Mouse (Mus musculus): ENCODE results near the gene Olfr373. TPM values are rescaled to one million over a fixed set of nuclear protein-coding genes. Genes with fewer than 3 reads are reported as not detected.

Gene Olfr373
- polyA plus RNA-seq, 1 experiment, result not detected

GRCm38 (mm10) chr8:72138456-72138855, 55.5 kb downstream of the Olfr373 start:
- TF ChIP-seq MYOG (IDR thresholded peaks at IDR 0.05; ENCODE audit: control insufficient read depth, extremely low read depth, insufficient read length) (no peak), FOSL1 (IDR thresholded peaks at IDR 0.05; ENCODE audit: insufficient read depth, low read length, poor library complexity, severe bottlenecking) (no peak), MAX (IDR thresholded peaks at IDR 0.05) (no peak), CEBPB (IDR thresholded peaks at IDR 0.05; ENCODE audit: low read depth) (no peak), MYOD1 (IDR thresholded peaks at IDR 0.05; ENCODE audit: control insufficient read depth, insufficient read length, low read depth) (no peak), USF1 (IDR thresholded peaks at IDR 0.05; ENCODE audit: low read depth) (no peak), CTCF (IDR thresholded peaks at IDR 0.05; ENCODE audit: control insufficient read depth, insufficient read depth, insufficient read length) (no peak)

GRCm38 (mm10) chr8:72143256-72143824, 60.4 kb downstream of the Olfr373 start:
- H3ac ChIP-seq (ENCODE audit: control insufficient read depth, insufficient read length, low read depth), result no peak overlapping the region
- H3K4me3 ChIP-seq (ENCODE audit: insufficient read depth, poor library complexity, severe bottlenecking), result no peak overlapping the region
- H3K36me3 ChIP-seq (ENCODE audit: control insufficient read depth, insufficient read depth), result peaks cover 98% of the 10 kb centered on the region
- peaks cover 93% of the 10 kb centered on the region for H3K79me2 ChIP-seq (ENCODE audit: control insufficient read depth, insufficient read depth)
- H3K79me3 ChIP-seq (ENCODE audit: low read depth), result peaks cover 34% of the 10 kb centered on the region
- no peak for TF ChIP-seq MAX (IDR thresholded peaks at IDR 0.05)
- TF ChIP-seq USF1 (IDR thresholded peaks at IDR 0.05; ENCODE audit: low read depth), result no peak
- no peak for TF ChIP-seq CEBPB (IDR thresholded peaks at IDR 0.05; ENCODE audit: low read depth)
- TF ChIP-seq MYOD1 (IDR thresholded peaks at IDR 0.05; ENCODE audit: control insufficient read depth, insufficient read length, low read depth), result no peak
- TF ChIP-seq MYOG (IDR thresholded peaks at IDR 0.05; ENCODE audit: control insufficient read depth, extremely low read depth, insufficient read length), result no peak
- TF ChIP-seq FOSL1 (IDR thresholded peaks at IDR 0.05; ENCODE audit: insufficient read depth, low read length, poor library complexity, severe bottlenecking), result no peak
- TF ChIP-seq CTCF (IDR thresholded peaks at IDR 0.05; ENCODE audit: control insufficient read depth, insufficient read depth, insufficient read length), result no peak
- no peaks in the 10 kb centered on the region for H3K27me3 ChIP-seq (ENCODE audit: control insufficient read depth, insufficient read depth, insufficient read length)

More at GRCm38 (mm10) chr8:72138456-72138855, 55.5 kb downstream of the Olfr373 start:
- Histone ChIP-seq H3K27me3 (ENCODE audit: control insufficient read depth, insufficient read depth, insufficient read length) (no peaks in the 10 kb centered on the region), H3K36me3 (ENCODE audit: control insufficient read depth, insufficient read depth) (peaks cover 63% of the 10 kb centered on the region), H3K79me3 (ENCODE audit: low read depth) (peaks cover 53% of the 10 kb centered on the region), H3K79me2 (ENCODE audit: control insufficient read depth, insufficient read depth) (peaks cover 82% of the 10 kb centered on the region), H3K4me3 (ENCODE audit: insufficient read depth, poor library complexity, severe bottlenecking) (no peak overlapping the region), H3ac (ENCODE audit: control insufficient read depth, insufficient read length, low read depth) (peak overlapping the region; percentile 3)

- H3K36me3 ChIP-seq (ENCODE audit: control insufficient read depth, insufficient read depth), result peaks cover 94% of the 10 kb centered on the region
Measured at GRCm38 (mm10) chr8:72144345-72144975, 61.5 kb downstream of the Olfr373 start.

GRCm38 (mm10) chr8:72145511-72145910, 62.5 kb downstream of the Olfr373 start:
- no peak overlapping the region for H3K4me3 ChIP-seq (ENCODE audit: insufficient read depth, poor library complexity, severe bottlenecking)
- H3ac ChIP-seq (ENCODE audit: control insufficient read depth, insufficient read length, low read depth), result no peak overlapping the region
- no peaks in the 10 kb centered on the region for H3K27me3 ChIP-seq (ENCODE audit: control insufficient read depth, insufficient read depth, insufficient read length)
- H3K79me2 ChIP-seq (ENCODE audit: control insufficient read depth, insufficient read depth), result peaks cover 71% of the 10 kb centered on the region
- peaks cover 19% of the 10 kb centered on the region for H3K79me3 ChIP-seq (ENCODE audit: low read depth)
- peaks cover 95% of the 10 kb centered on the region for H3K36me3 ChIP-seq (ENCODE audit: control insufficient read depth, insufficient read depth)
- TF ChIP-seq CTCF (IDR thresholded peaks at IDR 0.05; ENCODE audit: control insufficient read depth, insufficient read depth, insufficient read length), result no peak
- TF ChIP-seq MYOG (IDR thresholded peaks at IDR 0.05; ENCODE audit: control insufficient read depth, extremely low read depth, insufficient read length), result no peak
- no peak for TF ChIP-seq MAX (IDR thresholded peaks at IDR 0.05)
- TF ChIP-seq USF1 (IDR thresholded peaks at IDR 0.05; ENCODE audit: low read depth), result no peak
- TF ChIP-seq CEBPB (IDR thresholded peaks at IDR 0.05; ENCODE audit: low read depth), result no peak
- TF ChIP-seq FOSL1 (IDR thresholded peaks at IDR 0.05; ENCODE audit: insufficient read depth, low read length, poor library complexity, severe bottlenecking), result no peak
- no peak for TF ChIP-seq MYOD1 (IDR thresholded peaks at IDR 0.05; ENCODE audit: control insufficient read depth, insufficient read length, low read depth)

More at GRCm38 (mm10) chr8:72144345-72144975, 61.5 kb downstream of the Olfr373 start:
- no peak overlapping the region for H3K4me3 ChIP-seq (ENCODE audit: insufficient read depth, poor library complexity, severe bottlenecking)
- H3K79me2 ChIP-seq (ENCODE audit: control insufficient read depth, insufficient read depth), result peaks cover 81% of the 10 kb centered on the region
- H3ac ChIP-seq (ENCODE audit: control insufficient read depth, insufficient read length, low read depth), result no peak overlapping the region
- peaks cover 24% of the 10 kb centered on the region for H3K79me3 ChIP-seq (ENCODE audit: low read depth)
- TF ChIP-seq MYOG (IDR thresholded peaks at IDR 0.05; ENCODE audit: control insufficient read depth, extremely low read depth, insufficient read length), result no peak
- TF ChIP-seq USF1 (IDR thresholded peaks at IDR 0.05; ENCODE audit: low read depth), result no peak
- no peak for TF ChIP-seq FOSL1 (IDR thresholded peaks at IDR 0.05; ENCODE audit: insufficient read depth, low read length, poor library complexity, severe bottlenecking)
- TF ChIP-seq CEBPB (IDR thresholded peaks at IDR 0.05; ENCODE audit: low read depth), result no peak
- no peak for TF ChIP-seq MYOD1 (IDR thresholded peaks at IDR 0.05; ENCODE audit: control insufficient read depth, insufficient read length, low read depth)
- TF ChIP-seq MAX (IDR thresholded peaks at IDR 0.05), result no peak
- no peak for TF ChIP-seq CTCF (IDR thresholded peaks at IDR 0.05; ENCODE audit: control insufficient read depth, insufficient read depth, insufficient read length)
- H3K27me3 ChIP-seq (ENCODE audit: control insufficient read depth, insufficient read depth, insufficient read length), result no peaks in the 10 kb centered on the region

GRCm38 (mm10) chr8:72146056-72146455, 63.1 kb downstream of the Olfr373 start:
- Histone ChIP-seq H3K36me3 (ENCODE audit: control insufficient read depth, insufficient read depth) (peaks cover 95% of the 10 kb centered on the region), H3K79me2 (ENCODE audit: control insufficient read depth, insufficient read depth) (peaks cover 65% of the 10 kb centered on the region), H3K79me3 (ENCODE audit: low read depth) (peaks cover 15% of the 10 kb centered on the region), H3ac (ENCODE audit: control insufficient read depth, insufficient read length, low read depth) (no peak overlapping the region), H3K27me3 (ENCODE audit: control insufficient read depth, insufficient read depth, insufficient read length) (no peaks in the 10 kb centered on the region), H3K4me3 (ENCODE audit: insufficient read depth, poor library complexity, severe bottlenecking) (no peak overlapping the region)
- peak; percentile 65 for TF ChIP-seq CEBPB (IDR thresholded peaks at IDR 0.05; ENCODE audit: low read depth)
- no peak for TF ChIP-seq MYOD1 (IDR thresholded peaks at IDR 0.05; ENCODE audit: control insufficient read depth, insufficient read length, low read depth)

Data from C2C12 (cell line).